In genomic region chr7:28181376-28181775, GRCm38 (mm10) we compare ENCODE assay signal across 9 mouse cellular contexts. TPM values are rescaled to one million over a fixed set of nuclear protein-coding genes. Genes with fewer than 3 reads are reported as not detected.
A peak's percentile ranks its signal among the peaks of the same experiment; 100 is the strongest.
DNase-seq lines count a peak whose midpoint lies in the region; ATAC-seq and TF ChIP-seq lines count a peak whose summit lies in the region.
"Had no signal": no experiment of that assay in that cellular context is flagged by ENCODE, and none has a peak within 500 bp of the region (broad histone marks: within the 10 kb centered on the region; RNA-seq: fewer than 3 reads in every experiment).

No protein-coding gene starts in this region.

- H3K4me1 ChIP-seq in kidney, embryonic 15.5 days: peaks cover 14% of the 10 kb centered on the region
- H3K4me1 ChIP-seq in forebrain, embryonic 13.5 days: peaks cover 13% of the 10 kb centered on the region
- H3K4me1 ChIP-seq in hindbrain, embryonic 16.5 days (ENCODE audit: control insufficient read depth, insufficient read depth, low read depth, low read length): peaks cover 12% of the 10 kb centered on the region

- DNase-seq in kidney, adult 9 months: no peak
- DNase-seq in urinary bladder, adult 2 months (ENCODE audit: low spot score): no peak
- DNase-seq in right cerebral cortex, postnatal 4 days: no peak
- DNase-seq: adrenal gland, adult 2 months had no signal

- H3K9ac ChIP-seq in kidney, embryonic 15.5 days: no peak overlapping the region
- no peak overlapping the region for H3K9ac ChIP-seq in forebrain, embryonic 13.5 days
- H3K9ac ChIP-seq in hindbrain, embryonic 16.5 days (ENCODE audit: low read depth, low read length): no peak overlapping the region; the same call in 1 of the 2 replicates

- no peak overlapping the region for H3K27ac ChIP-seq in kidney, embryonic 15.5 days
- H3K27ac ChIP-seq in forebrain, embryonic 13.5 days: no peak overlapping the region
- no peak overlapping the region for H3K27ac ChIP-seq in hindbrain, embryonic 16.5 days (ENCODE audit: low read depth, low read length)

- H3K79me2 ChIP-seq in myocyte (ENCODE audit: control insufficient read depth, insufficient read depth): peaks cover 6% of the 10 kb centered on the region

- TF ChIP-seq POLR2A in myocyte (IDR thresholded peaks at IDR 0.05; ENCODE audit: insufficient read length, low read depth): no peak

- H3K4me2 ChIP-seq in kidney, embryonic 15.5 days: peak overlapping the region; percentile 89
- peak overlapping the region; percentile 88 for H3K4me2 ChIP-seq in forebrain, embryonic 13.5 days
- peak overlapping the region; percentile 79 for H3K4me2 ChIP-seq in hindbrain, embryonic 16.5 days (ENCODE audit: low read length)
- H3K4me2 ChIP-seq in myocyte (ENCODE audit: low read depth): peak overlapping the region; percentile 88

- no peak for ATAC-seq in kidney, embryonic 15.5 days (replicated peaks; ENCODE audit: low FRiP score)
- ATAC-seq in forebrain, embryonic 13.5 days: no peak
- no peak for ATAC-seq in hindbrain, embryonic 16.5 days

- H3K9me3 ChIP-seq in kidney, embryonic 15.5 days (replicated peaks): no peaks in the 10 kb centered on the region
- H3K9me3 ChIP-seq in forebrain, embryonic 13.5 days (replicated peaks): no peaks in the 10 kb centered on the region
- H3K9me3 ChIP-seq in hindbrain, embryonic 16.5 days (ENCODE audit: control insufficient read depth, low read length): no peaks in the 10 kb centered on the region

- 96% methylated on average over 12 of the region's 12 CpGs for WGBS in kidney, embryonic 15.5 days
- WGBS in forebrain, embryonic 13.5 days: 93% methylated on average over 12 of the region's 12 CpGs
- 98% methylated on average over 12 of the region's 12 CpGs for WGBS in hindbrain, embryonic 16.5 days

- H3K36me3 ChIP-seq in kidney, embryonic 15.5 days: peaks cover 79% of the 10 kb centered on the region
- peaks cover 73% of the 10 kb centered on the region for H3K36me3 ChIP-seq in forebrain, embryonic 13.5 days (ENCODE audit: poor library complexity, severe bottlenecking)
- peaks cover 58% of the 10 kb centered on the region for H3K36me3 ChIP-seq in hindbrain, embryonic 16.5 days (ENCODE audit: control insufficient read depth, insufficient read depth, low read length)
- H3K36me3 ChIP-seq in myocyte (ENCODE audit: control insufficient read depth, insufficient read depth): peaks cover 30% of the 10 kb centered on the region

- no peaks in the 10 kb centered on the region for H3K27me3 ChIP-seq in kidney, embryonic 15.5 days
- H3K27me3 ChIP-seq in forebrain, embryonic 13.5 days: no peaks in the 10 kb centered on the region
- no peaks in the 10 kb centered on the region for H3K27me3 ChIP-seq in hindbrain, embryonic 16.5 days (replicated peaks; ENCODE audit: control insufficient read depth, insufficient read depth, low read length)
- H3K27me3 ChIP-seq in myocyte (ENCODE audit: control insufficient read depth, insufficient read depth, insufficient read length): no peaks in the 10 kb centered on the region

- H3K4me3 ChIP-seq in kidney, embryonic 15.5 days (replicated peaks): peak overlapping the region; percentile 99
- H3K4me3 ChIP-seq in forebrain, embryonic 13.5 days: peak overlapping the region; percentile 99; the same call in 1 of the 2 replicates
- no peak overlapping the region for H3K4me3 ChIP-seq in hindbrain, embryonic 16.5 days (ENCODE audit: low read length)
- H3K4me3 ChIP-seq in myocyte: no peak overlapping the region

- H3ac ChIP-seq in myocyte (ENCODE audit: control insufficient read depth, insufficient read length): no peak overlapping the region

TF ChIP-seq in myocyte, 11 proteins besides CTCF, POLR2A, EP300 and RAD21:
- TF ChIP-seq CEBPB (IDR thresholded peaks at IDR 0.05; ENCODE audit: insufficient read depth, poor library complexity, severe bottlenecking) (no peak), MYOD1 (IDR thresholded peaks at IDR 0.05; ENCODE audit: control insufficient read depth in 1 of 3, insufficient read length in 2 of 3, low read depth in 2 of 3) (no peak), USF1 (IDR thresholded peaks at IDR 0.05; ENCODE audit: low read depth) (no peak), TCF3 (IDR thresholded peaks at IDR 0.05; ENCODE audit: insufficient read length, low read depth) (no peak), E2F4 (IDR thresholded peaks at IDR 0.05; ENCODE audit: insufficient read depth) (no peak), SRF (IDR thresholded peaks at IDR 0.05; ENCODE audit: control insufficient read depth, insufficient read length, low read depth) (no peak), POLR2AphosphoS2 (IDR thresholded peaks at IDR 0.05; ENCODE audit: insufficient read length, low read depth) (no peak), MYOG (IDR thresholded peaks at IDR 0.05; ENCODE audit: control insufficient read depth in 1 of 3, insufficient read depth in 1 of 3, insufficient read length in 2 of 3, low read depth in 2 of 3) (no peak), TCF12 (IDR thresholded peaks at IDR 0.05; ENCODE audit: insufficient read depth, poor library complexity, severe bottlenecking) (no peak), REST (IDR thresholded peaks at IDR 0.05; ENCODE audit: insufficient read depth, insufficient read length) (no peak), MAX (IDR thresholded peaks at IDR 0.05; ENCODE audit: low read depth) (no peak)

RNA-seq across cellular contexts. Expression of gene Dyrk1b, which starts 2.1 kb away (rescaled TPM):
- 14.3 and 15.7 TPM in 2 replicates for polyA plus RNA-seq in kidney, embryonic 15.5 days (2015; fragmentation: Nextera tagmentation; extraction: Ambion mirVana)
- polyA plus RNA-seq in forebrain, embryonic 13.5 days (2015; fragmentation: Nextera tagmentation; extraction: Ambion mirVana): 14.0 and 14.3 TPM in 2 replicates
- 8.1 and 9.9 TPM in 2 replicates for polyA plus RNA-seq in hindbrain, embryonic 16.5 days (2015; fragmentation: Nextera tagmentation; extraction: Ambion mirVana)
- polyA plus RNA-seq in myocyte (2012; fragmentation: generic; extraction: Trizol): 25.1 TPM
- polyA plus RNA-seq in urinary bladder, adult 2 months (2012; rRNA removed): 11.7 and 17.6 TPM in 2 replicates

RNA-seq across cellular contexts. Expression of gene Fbl, which starts 11.9 kb away (rescaled TPM):
- 147 and 154 TPM in 2 replicates for polyA plus RNA-seq in kidney, embryonic 15.5 days (2015; fragmentation: Nextera tagmentation; extraction: Ambion mirVana)
- 114 and 132 TPM in 2 replicates for polyA plus RNA-seq in forebrain, embryonic 13.5 days (2015; fragmentation: Nextera tagmentation; extraction: Ambion mirVana)
- 57.1 and 66.1 TPM in 2 replicates for polyA plus RNA-seq in hindbrain, embryonic 16.5 days (2015; fragmentation: Nextera tagmentation; extraction: Ambion mirVana)
- polyA plus RNA-seq in myocyte (2012; fragmentation: generic; extraction: Trizol): 155 TPM
- polyA plus RNA-seq in urinary bladder, adult 2 months (2012; rRNA removed): 88.9 and 108 TPM in 2 replicates

RNA-seq across cellular contexts. Expression of gene 9530053A07Rik, which starts 52.1 kb away (rescaled TPM):
- 0.03 TPM in 1 of 2 replicates, not detected in the other for polyA plus RNA-seq in kidney, embryonic 15.5 days (2015; fragmentation: Nextera tagmentation; extraction: Ambion mirVana)
- 0.10 and 0.14 TPM in 2 replicates for polyA plus RNA-seq in forebrain, embryonic 13.5 days (2015; fragmentation: Nextera tagmentation; extraction: Ambion mirVana)
- polyA plus RNA-seq in hindbrain, embryonic 16.5 days (2015; fragmentation: Nextera tagmentation; extraction: Ambion mirVana): 0.10 and 0.13 TPM in 2 replicates
- polyA plus RNA-seq in myocyte (2012; fragmentation: generic; extraction: Trizol): 0.11 TPM
- 0.01 TPM in 1 of 2 replicates, not detected in the other for polyA plus RNA-seq in urinary bladder, adult 2 months (2012; rRNA removed)
- polyA plus RNA-seq: adrenal gland, adult 2 months; kidney, embryonic 16.5 days had no signal

Comparison
In these comparisons a context has a peak if more than half of its experiments do, and no peak if none do; other contexts are left out.
1. H3K4me3 ChIP-seq: peak in kidney, embryonic 15.5 days (single experiment) and forebrain, embryonic 13.5 days (single experiment); none in hindbrain, embryonic 16.5 days (single experiment) and myocyte (single experiment).
2. Peak in every context shown above with its lines, with median percentiles within 50 percentile points of each other: H3K4me2 ChIP-seq.